Mouse (Mus musculus): ENCODE measurements around the gene Nceh1.

Nceh1 gene

DNA sequence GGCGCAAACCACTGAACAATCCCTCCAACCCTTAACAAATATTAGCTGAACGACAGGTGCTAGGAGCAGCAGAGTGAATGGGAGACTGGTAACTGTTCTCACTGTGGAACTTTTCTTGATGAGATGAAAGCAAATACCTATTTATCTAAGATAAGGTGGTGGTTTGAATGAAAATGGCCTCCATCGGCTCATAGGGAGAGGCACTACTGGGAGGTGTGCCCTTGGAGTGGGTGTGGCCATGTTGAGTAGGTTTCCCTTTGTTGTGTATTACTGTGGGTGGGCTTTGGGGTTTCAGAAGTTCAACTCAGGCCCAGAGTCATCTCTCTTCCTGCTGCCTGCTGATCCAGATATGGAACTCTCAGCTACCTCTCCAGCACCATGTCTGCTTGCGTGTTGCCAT is 8.1 kb downstream of the Nceh1 start:
- DNase-seq (ENCODE audit: low spot score in 2 of 2) = no peak

DNA sequence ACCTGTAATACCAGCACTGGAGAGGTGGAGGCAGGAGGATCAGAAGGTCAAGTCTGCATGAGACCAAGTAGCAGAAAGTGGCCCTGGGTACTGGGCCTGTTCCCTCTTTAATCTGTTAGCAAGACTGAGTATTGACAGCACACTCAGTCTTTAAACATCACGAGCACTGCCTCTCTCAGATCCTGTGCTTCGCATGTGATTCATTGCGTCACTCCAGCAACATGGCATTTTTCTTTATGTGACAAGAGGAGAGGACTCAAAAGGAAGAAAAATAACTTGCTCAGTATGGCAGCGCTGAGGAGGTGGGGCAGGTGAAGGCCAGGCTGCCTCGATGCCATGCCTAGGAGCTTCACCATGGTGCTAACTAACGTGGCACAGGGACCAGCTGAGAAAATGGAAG is 9.1 kb downstream of the Nceh1 start:
- no peak for DNase-seq (ENCODE audit: low spot score in 2 of 2)

DNA sequence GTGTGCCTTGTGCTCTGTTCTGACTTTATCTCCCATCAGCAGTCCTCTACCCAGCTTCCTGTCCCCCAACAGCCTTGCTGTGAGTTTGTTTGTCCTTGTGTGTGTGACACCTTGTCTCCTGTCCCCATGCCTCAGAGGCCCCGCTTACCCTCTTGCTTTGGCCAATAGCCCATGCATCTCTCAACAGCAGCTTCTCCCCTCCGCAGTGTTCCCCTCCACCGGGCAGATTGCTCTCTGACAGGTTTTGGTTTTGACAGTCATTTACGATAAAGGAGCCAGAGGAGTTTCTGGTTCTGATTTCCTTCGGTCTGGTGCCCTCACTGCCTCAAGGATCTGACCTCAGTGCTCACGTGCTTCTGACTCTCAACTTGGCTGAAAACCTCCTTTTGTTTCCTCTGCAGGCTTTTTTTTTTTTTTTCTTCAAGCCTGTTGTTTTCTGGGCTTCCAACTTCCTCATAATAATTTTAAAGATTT is 11.1 kb downstream of the Nceh1 start:
- DNase-seq (ENCODE audit: low spot score in 2 of 2) = no peak

DNA sequence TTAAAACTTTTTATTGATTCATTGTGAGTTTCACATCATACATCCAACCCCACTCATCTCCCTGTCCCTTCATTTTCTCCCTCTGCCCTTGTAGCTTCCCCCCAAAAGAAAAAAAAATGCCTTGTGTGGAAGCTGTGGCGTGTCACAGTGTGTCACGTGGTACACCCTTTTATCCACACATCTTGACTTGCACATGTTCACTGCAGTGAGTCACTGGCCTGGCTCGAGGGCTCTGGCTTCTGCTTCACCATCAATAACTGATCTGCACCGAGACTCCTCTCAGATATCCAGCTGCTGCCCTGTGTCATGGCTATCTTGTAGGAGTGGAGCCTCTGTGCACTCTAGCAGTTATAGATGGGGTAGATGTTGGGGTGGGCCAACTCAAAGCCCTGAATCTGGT is 12.4 kb downstream of the Nceh1 start:
- no peak for DNase-seq (ENCODE audit: low spot score in 2 of 2)

DNA sequence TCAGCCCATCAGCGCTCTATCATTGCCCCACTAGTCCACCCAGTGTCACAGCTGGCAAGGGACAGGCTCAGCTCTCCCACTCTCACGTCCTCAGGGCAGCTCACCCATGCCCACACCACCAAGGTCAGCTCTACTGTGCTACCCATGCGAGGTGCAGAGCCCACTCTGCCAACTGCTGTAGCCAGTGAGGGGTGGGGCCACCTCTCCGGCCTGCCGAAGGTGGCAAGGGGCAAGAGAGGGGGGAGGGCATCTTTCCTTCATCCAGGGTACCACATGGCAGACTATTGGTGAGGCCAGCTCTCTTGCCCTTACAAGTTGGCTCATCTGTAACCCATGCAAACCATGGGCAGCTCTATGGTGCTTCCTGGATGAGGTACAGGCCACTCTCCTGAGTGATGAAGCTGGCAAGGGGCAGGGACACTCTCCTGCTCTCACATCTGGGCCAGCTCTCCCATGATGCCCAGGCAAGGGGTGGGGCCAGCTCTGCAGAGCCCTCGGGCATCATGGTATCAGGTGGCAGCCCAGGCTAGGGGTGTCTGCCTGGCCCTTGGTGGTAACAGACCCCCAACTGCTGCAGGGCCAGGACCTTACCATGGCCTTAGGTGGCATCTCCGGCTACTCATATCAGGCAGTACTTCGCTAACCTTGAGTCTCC is 12.9 kb downstream of the Nceh1 start:
- no peak for DNase-seq (ENCODE audit: low spot score in 2 of 2)

DNA sequence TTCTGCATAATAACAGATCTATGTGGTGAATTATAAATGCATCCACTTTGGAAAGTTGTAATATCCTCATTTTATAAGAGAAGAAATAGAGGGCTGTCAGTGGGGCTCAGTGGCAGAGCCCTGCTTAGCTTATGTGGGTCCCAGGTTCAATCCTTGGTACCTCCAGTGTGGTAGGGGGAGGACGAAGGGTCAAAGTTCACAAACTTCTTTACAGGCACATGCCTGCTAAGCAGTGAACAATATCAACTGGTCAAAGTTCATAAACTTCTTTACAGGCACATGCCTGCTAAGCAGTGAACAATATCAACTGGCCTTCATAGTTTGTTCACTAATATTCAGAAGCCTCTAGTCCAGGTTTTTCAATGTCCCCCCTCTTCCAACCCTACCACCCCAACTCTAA is 13.8 kb downstream of the Nceh1 start:
- no peak for DNase-seq (ENCODE audit: low spot score in 2 of 2)

DNA sequence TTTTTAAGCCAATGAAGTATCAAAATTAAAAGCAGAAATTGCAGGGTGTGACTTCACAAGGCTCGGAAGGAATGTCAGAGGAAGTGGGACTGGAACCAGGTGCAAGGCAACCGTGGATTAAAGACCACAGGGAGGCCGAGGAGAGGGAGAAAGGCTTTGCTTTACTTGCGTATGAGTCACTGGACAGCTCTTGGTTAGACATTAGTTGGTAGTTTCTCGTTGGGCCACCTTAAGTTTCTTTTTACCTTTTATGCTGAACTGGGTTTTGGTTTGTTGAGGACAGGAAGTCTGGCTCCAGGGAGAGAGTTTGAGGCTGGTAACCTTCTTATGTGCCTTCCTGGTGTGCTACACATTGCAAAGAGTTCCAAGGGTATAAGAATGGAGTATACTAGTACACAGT is 15.1 kb downstream of the Nceh1 start:
- no peak for DNase-seq (ENCODE audit: low spot score in 2 of 2)

DNA sequence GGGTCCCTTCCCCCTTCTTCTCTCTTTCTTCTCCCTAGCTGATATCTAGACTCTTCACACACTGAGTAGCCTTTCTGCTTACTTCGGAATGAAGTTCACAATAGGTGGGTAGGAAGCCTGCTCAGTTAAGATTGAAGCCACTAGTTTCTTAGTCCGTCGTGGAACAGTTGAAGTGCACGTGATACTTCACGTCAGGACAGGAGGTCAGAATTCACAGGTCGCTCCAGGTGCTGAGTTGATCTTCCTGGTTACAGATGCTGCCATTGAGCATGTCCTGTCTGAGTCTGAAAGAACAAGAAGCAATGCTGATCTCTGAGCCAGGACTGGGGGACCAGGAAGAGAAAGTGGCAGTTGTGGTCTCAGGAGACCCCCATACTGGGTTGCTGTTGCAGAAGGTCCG is 16.4 kb downstream of the Nceh1 start:
- DNase-seq (ENCODE audit: low spot score in 2 of 2) = no peak

DNA sequence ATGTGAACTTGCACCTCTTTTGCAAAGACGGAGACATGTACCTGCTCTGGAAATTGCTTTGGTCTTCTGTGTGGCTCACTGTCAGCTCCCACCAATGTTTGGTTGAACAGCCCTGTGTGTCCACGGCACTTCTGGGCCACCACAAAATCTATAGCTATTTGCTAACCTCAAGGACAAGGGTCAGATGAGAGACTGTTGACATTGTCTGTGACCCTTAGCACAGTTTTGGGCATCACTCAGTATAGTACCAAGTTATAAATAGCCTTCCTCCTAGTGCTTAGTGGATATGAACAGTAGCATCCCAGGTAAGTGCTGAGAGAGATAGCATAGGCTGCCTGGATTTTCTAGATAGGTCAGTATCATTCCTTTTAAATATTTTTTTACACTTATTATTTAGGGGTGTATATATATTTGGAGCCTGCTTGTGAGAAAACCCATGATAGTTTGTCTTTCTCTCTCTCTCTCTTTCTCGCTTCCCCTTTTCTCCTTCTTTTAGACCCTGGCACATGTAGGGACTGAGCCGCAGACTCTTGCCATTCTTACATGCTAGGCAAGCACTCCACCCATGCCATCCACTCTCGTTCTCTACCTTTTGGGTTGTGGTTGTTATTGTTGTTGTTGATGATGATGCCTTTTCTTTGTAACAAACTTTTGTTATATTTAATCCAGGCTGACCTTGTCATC is 19.1 kb downstream of the Nceh1 start:
- DNase-seq (ENCODE audit: low spot score in 2 of 2) = no peak

DNA sequence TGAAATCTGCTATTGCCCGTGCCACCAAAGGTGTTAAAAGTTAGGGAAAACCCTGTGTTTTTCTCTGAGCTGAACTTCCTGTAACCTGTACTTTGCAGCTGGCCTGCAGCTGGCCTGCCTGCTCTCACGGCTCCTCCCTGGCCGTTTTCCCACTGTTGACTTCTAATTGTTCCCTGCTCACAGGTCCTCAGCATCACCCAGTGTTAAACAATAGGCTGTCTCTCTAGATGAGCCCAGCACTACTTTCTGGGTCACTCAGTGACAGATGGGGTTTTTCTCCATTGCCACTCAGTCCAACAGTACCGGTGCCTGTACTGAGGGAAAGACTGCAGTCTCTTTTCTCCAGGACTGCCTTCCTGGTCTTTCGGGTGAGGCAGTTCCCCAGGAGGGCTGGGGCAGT is 22.3 kb downstream of the Nceh1 start:
- no peak for DNase-seq (ENCODE audit: low spot score in 2 of 2)

DNA sequence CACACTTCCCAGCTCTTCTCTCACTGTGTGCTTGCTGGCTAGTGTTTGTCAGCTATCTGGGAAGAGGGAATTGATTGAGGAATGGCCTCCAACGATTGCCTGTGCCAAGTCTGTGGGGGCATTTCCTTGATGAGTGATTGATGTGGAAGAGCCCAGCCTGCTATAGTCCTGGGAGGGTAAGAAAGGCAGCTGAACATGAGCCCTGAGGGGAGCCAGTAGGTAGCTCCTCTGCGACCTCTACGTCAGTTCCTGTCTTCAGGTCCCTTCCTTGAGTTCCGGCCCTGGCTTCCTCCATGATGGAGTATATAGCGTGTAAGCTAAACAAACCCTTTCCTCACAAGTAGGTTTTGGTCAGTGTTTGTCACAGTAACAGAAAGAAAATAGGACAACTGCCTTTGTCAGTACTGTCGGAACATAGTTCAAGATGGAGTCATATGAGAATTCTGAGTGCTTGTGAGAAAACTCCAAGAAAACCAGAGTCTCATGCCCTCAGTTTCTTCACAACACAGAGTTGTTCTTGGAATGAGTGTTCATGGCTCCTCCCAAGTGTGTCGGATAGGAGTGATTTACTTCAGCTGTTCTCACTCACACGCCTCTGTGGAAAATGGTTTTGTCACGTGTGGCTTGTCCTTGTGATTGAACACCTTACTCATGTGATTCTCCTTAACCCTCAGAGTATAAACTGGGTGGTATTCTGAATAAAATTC is 22.9 kb downstream of the Nceh1 start:
- DNase-seq (ENCODE audit: low spot score in 2 of 2) = no peak

DNA sequence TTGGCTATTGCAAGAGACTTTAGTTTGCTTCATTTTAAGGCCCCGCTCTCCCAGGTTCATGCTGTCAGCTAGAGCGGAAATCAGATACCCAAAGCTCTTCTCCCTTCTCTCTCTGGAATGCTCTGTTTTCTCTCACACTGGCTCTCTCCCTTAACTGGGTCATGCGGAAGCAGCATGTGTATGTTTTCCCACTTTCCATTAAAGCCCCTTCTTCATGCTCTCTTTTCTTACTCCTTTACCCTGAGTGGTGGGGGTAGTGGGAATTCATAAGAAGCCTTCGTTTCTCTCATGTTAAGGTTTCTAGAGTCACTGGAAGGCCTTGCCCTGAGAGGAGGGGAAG is 23.4 kb downstream of the Nceh1 start:
- no peak for DNase-seq (ENCODE audit: low spot score in 2 of 2)

DNA sequence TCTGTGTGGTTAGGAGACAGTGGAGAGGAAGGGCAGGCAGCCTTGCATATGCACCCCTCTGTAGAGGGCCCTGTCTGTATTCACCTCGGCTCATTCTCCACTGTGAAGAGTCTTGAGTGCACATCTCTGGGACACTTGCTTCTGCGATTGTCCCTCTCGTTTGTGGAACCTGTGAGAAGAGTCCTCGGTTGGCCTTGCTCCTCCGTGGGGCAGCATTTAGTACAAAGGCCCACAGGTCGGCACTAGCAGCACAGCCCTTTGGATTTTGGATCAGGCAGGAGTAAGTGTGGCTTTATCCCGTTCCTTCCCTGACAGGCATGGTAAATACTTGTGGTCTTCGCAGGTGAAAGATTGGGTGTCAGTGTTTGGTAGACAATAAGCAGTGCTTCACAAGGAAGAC is 23.8 kb downstream of the Nceh1 start:
- no peak for DNase-seq (ENCODE audit: low spot score in 2 of 2)

DNA sequence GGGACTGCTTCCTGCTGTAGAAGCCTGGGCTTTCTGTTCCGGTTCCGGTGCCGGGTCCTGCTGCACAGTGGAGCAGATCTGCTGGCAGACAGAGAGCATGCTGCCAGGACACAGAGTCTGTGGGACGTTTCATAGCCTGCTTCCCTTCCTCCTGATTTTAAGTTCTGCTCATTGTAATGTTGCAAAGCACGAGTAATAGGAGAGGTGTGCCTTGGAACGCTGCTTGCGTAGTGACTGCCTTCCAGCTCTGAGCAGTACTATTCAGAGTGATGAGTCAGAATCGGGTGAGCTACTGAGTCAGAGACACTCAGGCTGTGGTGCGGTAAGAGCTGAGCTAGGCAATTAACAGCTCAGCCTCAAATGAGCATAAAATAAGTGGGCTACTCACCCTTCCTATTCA is 26.9 kb downstream of the Nceh1 start:
- no peak for DNase-seq (ENCODE audit: low spot score in 2 of 2)

DNA sequence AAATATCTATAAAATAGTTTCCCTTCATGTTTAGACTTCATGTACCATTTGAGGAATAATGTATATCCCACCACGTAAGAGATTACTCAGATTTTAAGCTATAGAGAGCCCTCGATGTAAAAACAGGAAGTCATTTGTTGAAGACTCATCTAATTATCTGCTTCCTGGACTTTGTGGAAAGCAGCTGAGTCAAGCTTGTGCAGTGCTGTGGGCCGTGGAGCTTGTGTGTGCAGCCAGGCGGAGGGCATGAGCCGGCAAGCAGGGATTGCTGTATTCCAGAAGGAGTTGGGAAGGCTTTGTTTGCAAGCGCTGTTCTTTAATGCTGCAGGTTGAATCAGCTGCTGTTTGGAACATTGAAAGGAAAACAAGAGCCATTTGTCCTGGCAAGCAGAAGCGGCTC is 27.5 kb downstream of the Nceh1 start:
- DNase-seq (ENCODE audit: low spot score in 2 of 2) = no peak

DNA sequence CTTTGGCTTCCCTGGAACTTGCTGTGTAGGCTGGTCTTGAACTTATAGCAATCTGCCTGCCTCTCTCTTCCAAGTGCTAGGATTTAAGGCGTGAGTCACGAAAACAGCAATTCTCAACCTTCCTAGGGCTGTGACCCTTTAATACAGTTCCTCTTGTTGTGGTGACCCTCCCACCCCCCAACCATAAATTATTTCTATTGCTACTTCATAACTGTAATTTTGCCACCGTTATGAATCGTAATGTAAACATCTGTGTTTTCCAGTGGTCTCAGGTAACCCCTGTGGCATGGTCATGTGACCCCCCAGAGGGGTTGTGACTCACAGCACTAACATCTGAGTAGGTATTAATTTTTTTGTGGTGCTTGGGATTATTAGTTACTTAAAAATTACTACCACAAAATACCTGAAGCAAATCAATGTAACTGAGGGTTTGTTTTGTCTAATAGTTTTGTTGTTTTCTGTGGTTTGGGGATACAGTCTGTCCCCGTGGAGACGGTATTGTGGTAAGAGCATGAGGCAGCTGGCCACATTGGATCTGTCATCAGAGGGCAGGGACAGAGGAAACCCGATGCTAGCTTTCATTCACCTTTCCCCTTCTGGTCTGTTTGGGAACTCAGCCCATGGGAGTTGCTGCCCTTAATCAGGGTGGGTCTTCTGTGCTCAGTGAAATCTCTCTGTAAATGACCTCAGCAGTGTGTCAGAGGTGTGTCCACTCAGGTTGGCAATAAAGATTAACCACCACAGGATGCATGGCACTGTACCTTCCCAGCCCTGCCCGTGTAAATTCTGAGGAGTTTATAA is 31.5 kb downstream of the Nceh1 start:
- DNase-seq (ENCODE audit: low spot score in 2 of 2) = no peak

DNA sequence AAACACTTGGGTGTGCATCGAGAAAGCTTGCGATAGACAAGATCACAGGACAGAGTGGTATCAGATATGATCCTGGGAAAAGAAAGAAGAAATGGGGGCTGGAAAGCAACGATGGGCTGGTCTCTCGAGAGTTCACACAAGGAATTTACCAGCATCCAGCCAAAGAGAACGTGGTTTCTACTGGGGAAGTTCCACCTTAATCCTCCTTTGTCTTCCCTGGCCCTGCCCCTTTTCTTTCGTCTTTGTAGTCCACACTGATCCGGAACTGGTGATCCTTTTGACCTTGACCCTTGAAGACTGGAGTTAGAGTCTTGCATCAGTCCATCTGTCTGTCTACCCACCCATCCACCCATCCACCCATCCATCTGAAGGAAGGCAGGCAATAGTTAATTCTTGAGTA is 34.6 kb downstream of the Nceh1 start:
- no peak for DNase-seq (ENCODE audit: low spot score in 2 of 2)

DNA sequence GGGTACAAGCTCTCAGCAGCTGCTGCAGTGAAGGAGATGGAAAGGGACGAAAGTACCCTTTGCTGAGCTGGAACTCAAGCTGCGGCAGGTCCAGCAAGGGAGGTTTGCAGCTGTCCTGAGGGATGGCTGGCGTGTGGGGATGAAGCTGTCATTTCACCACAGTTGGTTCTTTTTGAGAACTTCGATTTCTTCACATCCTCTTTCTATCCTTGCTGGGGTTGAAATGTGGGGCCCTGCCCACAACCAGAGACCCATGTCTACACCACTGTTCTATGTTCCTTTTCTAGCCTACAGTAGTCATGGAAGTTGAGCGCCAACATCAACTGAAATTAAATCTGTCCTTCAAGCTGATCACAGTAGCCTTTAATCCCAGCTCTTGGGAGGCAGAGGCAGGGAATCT is 35.8 kb downstream of the Nceh1 start:
- no peak for DNase-seq (ENCODE audit: low spot score in 2 of 2)

DNA sequence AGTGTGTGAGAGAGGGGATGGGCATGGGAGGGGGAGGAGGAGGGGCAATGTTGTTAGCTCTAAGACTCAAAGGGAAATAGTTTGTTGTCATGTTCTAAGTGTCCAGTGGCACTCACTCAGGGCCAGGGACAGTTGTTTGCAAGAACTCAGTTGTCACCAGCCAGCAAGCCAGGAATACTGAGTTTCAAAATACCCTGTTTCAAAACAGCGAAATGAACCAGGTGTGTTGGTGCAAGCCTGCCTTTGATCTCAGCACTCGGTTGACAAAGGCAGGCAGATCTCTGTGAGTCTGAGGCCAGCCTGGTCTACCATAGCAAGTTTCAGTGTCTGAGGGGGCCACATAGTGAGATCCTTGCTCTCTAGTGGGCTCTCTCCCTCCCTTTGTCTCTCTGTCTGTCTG is 39.3 kb downstream of the Nceh1 start:
- no peak for DNase-seq (ENCODE audit: low spot score in 2 of 2)

DNA sequence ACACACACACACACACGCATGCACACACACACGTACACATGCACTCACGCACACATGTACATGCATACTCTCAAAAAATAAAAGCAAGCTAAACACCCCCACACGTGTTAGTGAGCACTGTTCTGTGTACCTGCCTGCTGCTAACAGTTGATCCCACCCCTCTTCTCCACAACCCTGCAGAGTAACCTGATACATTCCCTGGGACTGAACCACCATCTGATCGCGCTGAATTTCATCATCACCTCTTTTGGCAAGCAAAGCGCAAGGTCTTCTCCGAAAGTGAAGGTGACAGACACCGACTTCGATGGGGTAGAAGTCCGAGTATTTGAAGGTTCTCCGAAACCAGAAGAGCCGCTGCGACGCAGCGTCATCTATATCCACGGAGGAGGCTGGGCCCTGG is 39.7 kb downstream of the Nceh1 start:
- DNase-seq (ENCODE audit: low spot score in 2 of 2) = no peak

DNA sequence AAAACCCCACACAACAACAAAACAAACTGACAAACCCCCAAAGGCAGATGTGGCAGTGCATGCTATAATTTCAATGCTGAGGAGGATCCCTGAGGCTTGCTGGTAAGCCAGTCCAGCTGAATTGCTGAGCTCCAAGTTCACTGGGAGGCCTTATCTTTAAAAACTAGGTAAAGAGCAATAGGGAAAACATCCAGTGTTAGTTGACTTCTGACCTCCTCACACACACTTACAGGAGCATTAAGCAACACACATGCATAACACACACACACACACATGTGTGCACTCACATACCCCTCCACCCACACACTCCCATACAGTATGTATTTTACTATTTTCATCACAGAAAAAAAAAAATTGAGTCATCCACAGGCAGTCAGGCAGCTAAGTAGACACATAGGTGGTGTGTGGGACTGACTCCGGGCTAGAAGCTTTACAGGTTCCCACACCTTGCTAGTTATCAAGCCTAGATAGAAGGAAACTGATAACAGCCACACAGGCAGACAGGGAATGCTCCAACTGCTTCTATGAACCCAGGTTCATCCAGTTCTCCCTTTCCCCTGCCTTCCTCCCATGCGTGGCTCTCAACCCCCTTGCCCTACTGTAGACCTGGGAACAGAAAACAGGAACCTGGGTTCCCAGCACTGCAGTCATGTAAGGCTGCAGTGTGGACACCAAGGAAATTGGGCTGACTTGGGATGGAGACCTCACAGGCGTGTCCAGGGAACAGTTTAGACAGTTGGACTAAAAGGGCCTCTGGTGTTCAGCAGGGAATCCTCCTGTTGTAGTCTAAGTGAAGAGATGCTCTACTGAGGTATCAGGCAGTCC is 45.1 kb downstream of the Nceh1 start:
- no peak for DNase-seq (ENCODE audit: low spot score in 2 of 2)
